Mouse (Mus musculus): Measurements from ENCODE around the gene Far2.

DNA sequence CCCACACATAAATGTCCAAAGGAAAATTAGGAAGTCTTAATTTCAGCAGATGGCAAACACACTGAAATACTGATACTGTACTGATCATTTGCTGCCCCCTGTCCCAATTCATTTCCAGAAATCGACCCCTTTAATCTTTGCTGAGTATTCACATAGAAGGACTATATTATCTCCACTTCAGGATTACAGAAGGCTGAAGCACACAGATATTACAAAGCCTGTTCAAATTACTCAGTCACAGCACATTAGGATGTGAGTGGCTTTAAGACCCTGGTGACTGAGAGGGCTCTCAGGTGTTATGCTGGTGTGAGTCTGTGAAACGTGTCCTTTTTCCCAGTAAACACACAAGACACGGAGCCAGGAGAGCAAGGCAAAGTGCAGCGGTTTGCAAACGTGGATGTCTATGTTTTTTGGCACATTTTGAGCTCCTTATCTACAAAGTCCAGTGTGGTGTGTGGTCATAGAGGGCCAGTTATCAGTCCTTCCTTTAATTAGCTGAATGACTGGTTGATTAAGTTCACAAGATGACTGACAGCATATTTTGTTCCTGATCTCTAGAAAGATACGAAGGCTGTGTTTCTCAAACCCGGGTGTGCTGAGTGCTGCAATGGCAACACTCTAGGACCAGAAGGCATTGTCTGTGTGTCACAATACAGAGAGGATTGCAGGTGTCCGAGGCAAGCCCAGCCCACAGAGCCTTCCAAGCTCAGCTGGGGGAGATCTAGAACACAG is 61.8 kb downstream of the Far2 start:
- TF ChIP-seq CTCF (IDR thresholded peaks at IDR 0.05; ENCODE audit: low read depth, low read length) = no peak
- TF ChIP-seq POLR2A (IDR thresholded peaks at IDR 0.05; ENCODE audit: extremely low read depth, insufficient read depth, low read length) = no peak
